ENCODE assay signal across 8 mouse cellular contexts in the genomic region with DNA sequence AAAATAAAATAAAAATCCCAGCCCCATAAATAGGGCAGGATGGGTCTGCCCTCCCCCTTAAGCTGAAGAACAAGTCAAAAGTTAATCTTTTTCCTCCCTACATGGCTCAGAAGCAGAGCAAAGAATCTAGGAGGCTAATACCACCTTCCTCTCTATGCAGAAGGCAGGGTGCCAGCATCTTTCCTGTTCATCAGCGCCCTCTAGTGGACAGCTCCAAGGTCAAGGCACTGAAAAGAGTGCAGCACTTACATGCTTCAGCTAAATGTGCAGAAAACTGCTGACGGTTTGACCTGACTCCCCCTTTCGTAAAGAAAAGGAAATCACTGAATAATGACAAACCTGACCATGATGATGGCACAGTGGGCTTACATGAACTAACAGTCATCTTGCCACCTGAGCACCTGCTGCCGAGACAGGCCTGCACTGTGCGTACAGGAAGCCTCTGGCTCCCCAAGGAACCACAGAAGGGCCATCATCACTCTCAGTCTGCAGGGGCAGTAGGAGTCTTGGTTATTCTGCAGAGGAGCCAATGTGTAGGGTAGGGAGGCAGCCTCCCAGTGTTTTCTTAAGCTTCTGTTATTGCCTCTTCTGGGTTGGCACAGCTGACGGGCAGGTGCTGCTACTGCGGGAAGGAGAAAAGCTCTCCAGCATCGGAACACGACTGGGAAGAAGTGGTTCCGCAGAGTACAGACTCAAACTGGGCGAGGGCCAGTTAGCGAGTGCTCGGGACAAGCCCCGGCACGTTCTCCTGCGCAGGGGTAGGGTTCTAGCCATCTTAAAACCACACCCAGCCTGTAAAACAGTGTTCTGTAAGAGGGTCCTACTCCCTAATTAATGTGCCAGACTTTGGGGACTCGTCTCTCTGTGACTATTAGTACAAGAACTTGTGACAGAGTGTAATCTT.
DNase-seq lines count a peak whose midpoint lies in the region; ATAC-seq lines count a peak whose summit lies in the region.

No protein-coding gene starts in this region.

- no peak overlapping the region for H3K4me3 ChIP-seq in embryonic facial prominence, embryonic 12.5 days
- no peak overlapping the region for H3K4me3 ChIP-seq in heart, embryonic 11.5 days (ENCODE audit: low read depth, low read length)
- no peak overlapping the region for H3K4me3 ChIP-seq in kidney, embryonic 15.5 days (replicated peaks)

- WGBS in embryonic facial prominence, embryonic 12.5 days = 72% methylated on average over 17 of the region's 17 CpGs
- WGBS in heart, embryonic 11.5 days (ENCODE audit: insufficient replicate concordance) = 67% methylated on average over 17 of the region's 17 CpGs
- 72% methylated on average over 17 of the region's 17 CpGs for WGBS in kidney, embryonic 15.5 days

- H3K27me3 ChIP-seq in embryonic facial prominence, embryonic 12.5 days = no peaks in the 10 kb centered on the region
- no peaks in the 10 kb centered on the region for H3K27me3 ChIP-seq in heart, embryonic 11.5 days (ENCODE audit: control insufficient read depth, insufficient read depth, low read length)
- H3K27me3 ChIP-seq in kidney, embryonic 15.5 days = no peaks in the 10 kb centered on the region

- H3K36me3 ChIP-seq in embryonic facial prominence, embryonic 12.5 days = peaks cover 36% of the 10 kb centered on the region
- peaks cover 4% of the 10 kb centered on the region for H3K36me3 ChIP-seq in heart, embryonic 11.5 days (ENCODE audit: control insufficient read depth, insufficient read depth, low read length)
- peaks cover 85% of the 10 kb centered on the region for H3K36me3 ChIP-seq in kidney, embryonic 15.5 days

- no peak overlapping the region for H3K27ac ChIP-seq in embryonic facial prominence, embryonic 12.5 days
- no peak overlapping the region for H3K27ac ChIP-seq in heart, embryonic 11.5 days (ENCODE audit: low read depth, low read length)
- H3K27ac ChIP-seq in kidney, embryonic 15.5 days = no peak overlapping the region

- H3K9ac ChIP-seq in embryonic facial prominence, embryonic 12.5 days = no peak overlapping the region
- H3K9ac ChIP-seq in heart, embryonic 11.5 days (ENCODE audit: low read depth, low read length) = no peak overlapping the region
- H3K9ac ChIP-seq in kidney, embryonic 15.5 days = no peak overlapping the region

- peak; percentile 83 to 84 for DNase-seq in B cell, adult 2 months
- DNase-seq in adrenal gland, postnatal 4 days (ENCODE audit: low spot score in 2 of 2) = peak; percentile 30 to 60
- peak; percentile 81 for DNase-seq in liver
- peak; percentile 53 to 72 for DNase-seq in spleen, postnatal 14 days (ENCODE audit: low spot score in 2 of 2)

- no peak overlapping the region for H3K4me2 ChIP-seq in embryonic facial prominence, embryonic 12.5 days (replicated peaks)
- H3K4me2 ChIP-seq in heart, embryonic 11.5 days = no peak overlapping the region
- H3K4me2 ChIP-seq in kidney, embryonic 15.5 days = no peak overlapping the region

- no peaks in the 10 kb centered on the region for H3K4me1 ChIP-seq in embryonic facial prominence, embryonic 12.5 days
- peaks cover 21% of the 10 kb centered on the region for H3K4me1 ChIP-seq in heart, embryonic 11.5 days (ENCODE audit: control insufficient read depth, insufficient read depth, low read length)
- 0 out of 2 replicates have a peak, but pooled peaks cover 6% of the 10 kb centered on the region for H3K4me1 ChIP-seq in kidney, embryonic 15.5 days

- no peaks in the 10 kb centered on the region for H3K9me3 ChIP-seq in embryonic facial prominence, embryonic 12.5 days
- H3K9me3 ChIP-seq in heart, embryonic 11.5 days (replicated peaks; ENCODE audit: control insufficient read depth, low read length) = no peaks in the 10 kb centered on the region
- no peaks in the 10 kb centered on the region for H3K9me3 ChIP-seq in kidney, embryonic 15.5 days (replicated peaks)

- ATAC-seq in embryonic facial prominence, embryonic 12.5 days (ENCODE audit: insufficient number of reproducible peaks, insufficient read depth, low FRiP score, low TSS enrichment) = peak; percentile 48
- 0 out of 2 replicates have a peak, but pooled peaks have one; percentile 5 for ATAC-seq in heart, embryonic 11.5 days (replicated peaks; ENCODE audit: insufficient number of reproducible peaks, low FRiP score, low TSS enrichment)
- ATAC-seq in kidney, embryonic 15.5 days (replicated peaks; ENCODE audit: low FRiP score) = peak; percentile 66; the same call in 1 of the 2 replicates
- ATAC-seq in monocyte, adult 5-6 weeks (replicated peaks; ENCODE audit: insufficient number of reproducible peaks, low FRiP score, low TSS enrichment, poor library complexity, severe bottlenecking) = peak; percentile 77

Comparison
In these comparisons a context has a peak if more than half of its experiments do, and no peak if none do; other contexts are left out.
1. ATAC-seq: peak in every context shown above with its lines; median percentile 77 in monocyte, adult 5-6 weeks; 66 in kidney, embryonic 15.5 days; 48 in embryonic facial prominence, embryonic 12.5 days; 5 in heart, embryonic 11.5 days.